ENCODE assay signal across 15 mouse cellular contexts in the genomic region with DNA sequence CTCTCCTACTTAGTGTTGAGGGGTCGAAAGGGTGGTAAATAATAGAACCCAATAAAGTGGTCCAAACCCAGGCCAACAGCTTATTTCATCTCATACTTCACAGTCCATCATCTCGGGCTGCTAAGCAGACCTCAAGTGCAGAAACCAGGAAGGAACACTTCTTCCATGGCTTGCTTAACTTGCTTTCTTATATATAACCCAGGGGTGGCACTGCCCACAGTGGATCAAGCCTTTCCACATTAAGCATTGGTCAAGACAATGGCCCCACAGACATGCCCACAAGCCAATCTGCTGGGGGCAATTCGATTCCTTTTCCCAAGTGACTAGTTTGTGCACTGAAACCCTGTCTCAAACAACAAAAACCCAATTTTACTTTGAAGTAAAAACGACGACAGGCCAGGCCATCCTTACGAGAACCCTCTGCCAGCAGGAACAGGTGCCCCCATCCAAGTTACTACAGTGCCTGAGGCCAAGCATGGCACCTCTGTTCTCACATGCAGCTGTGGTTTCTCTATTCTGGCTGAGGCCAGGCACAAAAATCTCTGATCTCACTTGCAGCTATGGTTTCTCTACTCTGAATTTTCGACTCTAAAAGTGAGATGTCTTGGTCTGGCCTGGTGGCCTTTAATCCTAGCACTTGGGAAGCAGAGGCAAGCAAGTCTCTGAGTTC.
DNase-seq lines count a peak whose midpoint lies in the region; ATAC-seq and TF ChIP-seq lines count a peak whose summit lies in the region.
"Had no signal": no experiment of that assay in that cellular context is flagged by ENCODE, and none has a peak within 500 bp of the region (broad histone marks: within the 10 kb centered on the region; RNA-seq: fewer than 3 reads in every experiment).

No protein-coding gene starts in this region.

- H3ac ChIP-seq in myocyte (ENCODE audit: control insufficient read depth, insufficient read length), result no peak overlapping the region

- H3K4me3 ChIP-seq in heart, embryonic 11.5 days (ENCODE audit: low read depth, low read length), result no peak overlapping the region
- H3K4me3 ChIP-seq in lung, embryonic 16.5 days (ENCODE audit: low read length), result no peak overlapping the region
- no peak overlapping the region for H3K4me3 ChIP-seq in embryonic facial prominence, embryonic 15.5 days (replicated peaks)
- H3K4me3 ChIP-seq in myocyte, result no peak overlapping the region
- H3K4me3 ChIP-seq: erythroblast, embryonic 14.5 days had no signal

- no peaks in the 10 kb centered on the region for H3K36me3 ChIP-seq in heart, embryonic 11.5 days (ENCODE audit: control insufficient read depth, insufficient read depth, low read length)
- H3K36me3 ChIP-seq in lung, embryonic 16.5 days (ENCODE audit: control insufficient read depth, insufficient read depth, low read length), result 0 out of 2 replicates have a peak, but pooled peaks cover 2% of the 10 kb centered on the region
- peaks cover 21% of the 10 kb centered on the region for H3K36me3 ChIP-seq in embryonic facial prominence, embryonic 15.5 days
- H3K36me3 ChIP-seq in myocyte (ENCODE audit: control insufficient read depth, insufficient read depth), result peaks cover 15% of the 10 kb centered on the region

- no peak for ATAC-seq in heart, embryonic 11.5 days (replicated peaks; ENCODE audit: insufficient number of reproducible peaks, low FRiP score, low TSS enrichment)
- peak; percentile 4; the same call in 1 of the 2 replicates for ATAC-seq in lung, embryonic 16.5 days (ENCODE audit: low read depth)
- no peak for ATAC-seq in embryonic facial prominence, embryonic 15.5 days (ENCODE audit: insufficient number of reproducible peaks, low FRiP score, low TSS enrichment, low read depth)
- ATAC-seq: hindbrain, embryonic 16.5 days; midbrain, embryonic 16.5 days; Patski had no signal

- H3K27ac ChIP-seq in heart, embryonic 11.5 days (ENCODE audit: low read depth, low read length), result peak overlapping the region; percentile 92
- 0 out of 2 replicates have a peak overlapping the region, but pooled peaks have one; percentile 9 for H3K27ac ChIP-seq in lung, embryonic 16.5 days (ENCODE audit: low read length)
- H3K27ac ChIP-seq in embryonic facial prominence, embryonic 15.5 days (replicated peaks), result peak overlapping the region; percentile 77
- H3K27ac ChIP-seq: liver, embryonic 14.5 days had no signal

- H3K9ac ChIP-seq in heart, embryonic 11.5 days (ENCODE audit: low read depth, low read length), result no peak overlapping the region; the same call in 1 of the 2 replicates
- no peak overlapping the region for H3K9ac ChIP-seq in lung, embryonic 16.5 days (ENCODE audit: low read length)
- H3K9ac ChIP-seq in embryonic facial prominence, embryonic 15.5 days, result no peak overlapping the region
- H3K9ac ChIP-seq: liver, embryonic 14.5 days had no signal

- H3K9me3 ChIP-seq in heart, embryonic 11.5 days (replicated peaks; ENCODE audit: control insufficient read depth, low read length), result no peaks in the 10 kb centered on the region
- no peaks in the 10 kb centered on the region for H3K9me3 ChIP-seq in lung, embryonic 16.5 days (ENCODE audit: control insufficient read depth, low read length)
- H3K9me3 ChIP-seq in embryonic facial prominence, embryonic 15.5 days (replicated peaks), result no peaks in the 10 kb centered on the region

- no peak for TF ChIP-seq POLR2A in myocyte (IDR thresholded peaks at IDR 0.05; ENCODE audit: insufficient read length, low read depth)

- H3K4me1 ChIP-seq in heart, embryonic 11.5 days (ENCODE audit: control insufficient read depth, insufficient read depth, low read length), result peaks cover 67% of the 10 kb centered on the region
- peaks cover 12% of the 10 kb centered on the region for H3K4me1 ChIP-seq in lung, embryonic 16.5 days (replicated peaks; ENCODE audit: control insufficient read depth, insufficient read depth, low read length)
- H3K4me1 ChIP-seq in embryonic facial prominence, embryonic 15.5 days, result peaks cover 42% of the 10 kb centered on the region

- H3K27me3 ChIP-seq in heart, embryonic 11.5 days (ENCODE audit: control insufficient read depth, insufficient read depth, low read length), result no peaks in the 10 kb centered on the region
- H3K27me3 ChIP-seq in lung, embryonic 16.5 days (ENCODE audit: control insufficient read depth, insufficient read depth, low read depth, low read length), result no peaks in the 10 kb centered on the region
- H3K27me3 ChIP-seq in embryonic facial prominence, embryonic 15.5 days, result no peaks in the 10 kb centered on the region
- no peaks in the 10 kb centered on the region for H3K27me3 ChIP-seq in myocyte (ENCODE audit: control insufficient read depth, insufficient read depth, insufficient read length)
- H3K27me3 ChIP-seq: Patski had no signal

- peaks cover 97% of the 10 kb centered on the region for H3K79me2 ChIP-seq in myocyte (ENCODE audit: control insufficient read depth, insufficient read depth)

- H3K4me2 ChIP-seq in heart, embryonic 11.5 days, result peak overlapping the region; percentile 34
- H3K4me2 ChIP-seq in lung, embryonic 16.5 days (ENCODE audit: low read depth, low read length), result no peak overlapping the region
- peak overlapping the region; percentile 25; the same call in 1 of the 2 replicates for H3K4me2 ChIP-seq in embryonic facial prominence, embryonic 15.5 days (replicated peaks)
- peak overlapping the region; percentile 44 for H3K4me2 ChIP-seq in myocyte (ENCODE audit: low read depth)

- no peak for DNase-seq in heart, postnatal 4 days
- DNase-seq in lung, postnatal 10 days, result no peak
- no peak for DNase-seq in adrenal gland, postnatal 36 days
- no peak for DNase-seq in yolk sac, embryonic 10.5 days (ENCODE audit: low spot score)
- DNase-seq: adrenal gland, postnatal 25 days; cerebellum, adult 9-10 months had no signal

- WGBS in heart, embryonic 11.5 days (ENCODE audit: insufficient replicate concordance), result 73% methylated on average over 7 of the region's 7 CpGs
- 73% methylated on average over 7 of the region's 7 CpGs for WGBS in lung, embryonic 16.5 days
- 40% methylated on average over 7 of the region's 7 CpGs for WGBS in embryonic facial prominence, embryonic 15.5 days

TF ChIP-seq in myocyte, 11 proteins besides CTCF, POLR2A, EP300 and RAD21:
- TF ChIP-seq MYOD1 (IDR thresholded peaks at IDR 0.05; ENCODE audit: control insufficient read depth in 1 of 3, insufficient read length in 2 of 3, low read depth in 2 of 3), result peak in 2 of 3 experiments; percentile 77 to 84
- peak; percentile 45 to 71 (median 46) for TF ChIP-seq MYOG (IDR thresholded peaks at IDR 0.05; ENCODE audit: control insufficient read depth in 1 of 3, insufficient read depth in 1 of 3, insufficient read length in 2 of 3, low read depth in 2 of 3)
- no peak for TF ChIP-seq POLR2AphosphoS2 (IDR thresholded peaks at IDR 0.05; ENCODE audit: insufficient read length, low read depth)

Comparison
In these comparisons a context has a peak if more than half of its experiments do, and no peak if none do; other contexts are left out.
1. H3K27ac ChIP-seq: peak in every context shown above with its lines; median percentile 92 in heart, embryonic 11.5 days; 77 in embryonic facial prominence, embryonic 15.5 days; 9 in lung, embryonic 16.5 days.